ENCODE assay signal across 18 mouse cellular contexts in the genomic region with DNA sequence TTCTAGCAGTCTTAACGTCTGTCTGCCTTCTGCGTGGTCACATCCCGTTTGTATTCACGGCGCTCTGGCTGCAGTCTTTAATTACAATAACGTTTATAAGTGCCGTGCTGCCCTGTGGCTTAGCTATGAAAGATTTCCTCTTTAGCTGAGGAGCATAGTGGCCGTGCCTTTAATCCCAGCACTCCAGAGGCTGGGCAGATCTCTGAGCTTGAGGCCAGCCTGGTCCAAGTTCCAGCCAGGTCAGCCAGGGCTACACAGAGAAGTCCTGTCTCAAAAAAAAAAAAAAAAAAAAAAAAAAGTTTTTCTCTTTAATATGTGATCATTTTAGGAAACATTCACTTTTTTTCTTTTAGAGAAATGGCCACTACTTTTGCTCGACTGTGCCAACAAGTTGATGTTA.
"Had no signal": no experiment of that assay in that cellular context is flagged by ENCODE, and none has a peak within 500 bp of the region (broad histone marks: within the 10 kb centered on the region; RNA-seq: fewer than 3 reads in every experiment).

No protein-coding gene starts in this region.

- ATAC-seq: hindbrain, postnatal 0 days; inflammation-experienced regulatory T-cells, adult 6 months; intestine, embryonic 16.5 days; liver, embryonic 12.5 days; midbrain, embryonic 13.5 days; midbrain, embryonic 16.5 days had no signal

- H3K9me3 ChIP-seq: liver, embryonic 12.5 days; liver, embryonic 15.5 days; lung, embryonic 15.5 days; megakaryocyte, embryonic 14.5 days; midbrain, embryonic 10.5 days; midbrain, embryonic 13.5 days had no signal

- H3K4me3 ChIP-seq: layer of hippocampus, adult 2 months; left cerebral cortex, adult 2 months; liver, embryonic 12.5 days; liver, embryonic 15.5 days; lung, embryonic 15.5 days; megakaryocyte, embryonic 14.5 days; midbrain, embryonic 10.5 days; midbrain, embryonic 13.5 days had no signal

- H3K27me3 ChIP-seq: liver, embryonic 12.5 days; liver, embryonic 15.5 days; lung, embryonic 15.5 days; megakaryocyte, embryonic 14.5 days; midbrain, embryonic 13.5 days had no signal

- H3K4me1 ChIP-seq: liver, embryonic 15.5 days; lung, embryonic 15.5 days; megakaryocyte, embryonic 14.5 days; midbrain, embryonic 10.5 days; midbrain, embryonic 13.5 days had no signal

- H3K4me2 ChIP-seq: liver, embryonic 12.5 days; liver, embryonic 15.5 days; lung, embryonic 15.5 days; midbrain, embryonic 13.5 days had no signal

- H3K9ac ChIP-seq: liver, embryonic 12.5 days; liver, embryonic 15.5 days; lung, embryonic 15.5 days; midbrain, embryonic 13.5 days had no signal

- H3K27ac ChIP-seq: hindbrain, postnatal 0 days; layer of hippocampus, adult 2 months; left cerebral cortex, adult 2 months; liver, embryonic 12.5 days; liver, embryonic 15.5 days; lung, embryonic 15.5 days; midbrain, embryonic 10.5 days; midbrain, embryonic 13.5 days had no signal

- DNase-seq: layer of hippocampus, postnatal 36 days; lung, adult 18-20 months; lung, postnatal 10 days; lung, postnatal 36 days; thymus, adult 18-20 months; thymus, postnatal 36 days had no signal
